Mouse (Mus musculus) embryonic facial prominence, embryonic 14.5 days (tissue): ENCODE measurements around the gene Nadk2. TPM values are rescaled to one million over a fixed set of nuclear protein-coding genes. Genes with fewer than 3 reads are reported as not detected.
A peak's percentile ranks its signal among the peaks of the same experiment; 100 is the strongest.

Experiments
- ATAC-seq: fragments of 200-750 bp; cut with Nextera tagmentation; 2 replicates; pipeline ENCODE4 v1.8.0; 2017; ENCODE audit warnings: low read depth, moderate number of reproducible peaks, moderate TSS enrichment
- DNase-seq: peaks from one replicate; pipeline ENCODE4 v3.0.0-alpha.2; 2015; ENCODE audit warnings: low spot score
- H3K27ac ChIP-seq: fragments of 300-500 bp; sonication (generic); replicated peaks from 2 replicates; pipeline ENCODE4 v1.5.1; 2014; ENCODE audit warnings: low read depth, mild to moderate bottlenecking, low read length, moderate library complexity
- H3K27me3 ChIP-seq: fragments of 300-500 bp; sonication (generic); replicated peaks from 2 replicates; pipeline ENCODE4 v1.6.1; 2014; ENCODE audit warnings: low read length; ENCODE audit not compliant: control insufficient read depth, insufficient read depth
- H3K36me3 ChIP-seq: fragments of 300-500 bp; sonication (generic); 2 replicates; pipeline ENCODE4 v1.6.1; 2014; ENCODE audit warnings: low read length, mixed read lengths; ENCODE audit not compliant: control insufficient read depth, insufficient read depth
- H3K4me1 ChIP-seq: fragments of 300-500 bp; sonication (generic); 2 replicates; pipeline ENCODE4 v1.6.1; 2014; ENCODE audit warnings: antibody characterized with exemption, low read length; ENCODE audit not compliant: control insufficient read depth, insufficient read depth
- H3K4me2 ChIP-seq: fragments of 300-500 bp; sonication (generic); 2 replicates; pipeline ENCODE4 v1.6.1; 2014; ENCODE audit warnings: low read depth, mild to moderate bottlenecking, low read length, moderate library complexity, mixed read lengths
- H3K4me3 ChIP-seq: fragments of 300-500 bp; sonication (generic); 2 replicates; pipeline ENCODE4 v1.5.1; 2014; ENCODE audit warnings: low read depth, mild to moderate bottlenecking, low read length
- H3K9ac ChIP-seq: fragments of 300-500 bp; sonication (generic); 2 replicates; pipeline ENCODE4 v1.6.1; 2014; ENCODE audit warnings: low read depth, mild to moderate bottlenecking, low read length, moderate library complexity, mixed read lengths
- H3K9me3 ChIP-seq: fragments of 300-500 bp; sonication (generic); 2 replicates; pipeline ENCODE4 v1.6.1; 2016; ENCODE audit warnings: low read length; ENCODE audit not compliant: control insufficient read depth
- WGBS: fragments of 180-500 bp; shearing (Covaris S2); extraction: QIAGEN DNeasy Blood & Tissue Kit; methylation state at CpG from one replicate; pipeline ENCODE4 v1.1.7; 2014; 5-methylcytosine and 5-hydroxymethylcytosine counted together
- polyA plus RNA-seq: library from polyadenylated mRNA; unstranded; fragments of >200 nt; fragmentation: Nextera tagmentation; extraction: Ambion mirVana; gene quantifications from 2 replicates; pipeline ENCODE4 v1.2.1, GENCODE M21; 2014

Nadk2 gene
- polyA plus RNA-seq, 1 experiment from 2014 or later, result 26.6 TPM

DNA sequence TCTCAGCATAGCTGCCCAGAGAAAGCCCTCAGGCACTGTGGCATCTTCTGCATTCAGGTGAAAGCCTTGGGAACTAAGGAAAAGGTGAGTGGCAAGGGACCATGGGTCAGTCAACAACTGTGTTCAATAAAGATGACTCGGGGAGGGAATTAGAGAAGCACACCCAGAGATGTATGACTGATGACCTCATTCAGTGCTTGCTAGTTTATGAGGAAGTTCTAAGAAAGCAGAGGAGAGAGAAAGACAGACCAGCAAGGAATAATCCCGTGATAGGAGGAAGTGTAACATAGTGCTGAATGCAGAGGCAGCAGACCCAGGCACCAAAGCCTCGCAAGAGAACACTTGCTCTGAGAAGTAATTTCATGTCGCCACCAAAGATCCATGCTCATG is 60.4 kb downstream of the Nadk2 start:
- ATAC-seq (no peak), DNase-seq (no peak)
- H3K4me1 ChIP-seq, result peaks cover 18% of the 10 kb centered on the region
- no peak overlapping the region for H3K4me2 ChIP-seq
- H3K9me3 ChIP-seq, result no peaks in the 10 kb centered on the region
- H3K9ac ChIP-seq, result no peak overlapping the region
- H3K4me3 ChIP-seq, result no peak overlapping the region
- 74% methylated on average over 4 of the region's 4 CpGs for WGBS
- H3K27ac ChIP-seq, result peak overlapping the region; percentile 80
- H3K36me3 ChIP-seq, result peaks cover 74% of the 10 kb centered on the region
- H3K27me3 ChIP-seq, result no peaks in the 10 kb centered on the region

- no peaks in the 10 kb centered on the region for H3K9me3 ChIP-seq
- H3K27me3 ChIP-seq, result no peaks in the 10 kb centered on the region
- DNase-seq (peak; percentile 51), ATAC-seq (no peak)
- H3K27ac ChIP-seq, result no peak overlapping the region
- peaks cover 74% of the 10 kb centered on the region for H3K36me3 ChIP-seq
- H3K9ac ChIP-seq, result no peak overlapping the region
- H3K4me2 ChIP-seq, result no peak overlapping the region
- H3K4me3 ChIP-seq, result no peak overlapping the region
- WGBS, result 78% methylated on average over 13 of the region's 13 CpGs
- peaks cover 18% of the 10 kb centered on the region for H3K4me1 ChIP-seq
Observed at GRCm38 (mm10) chr15:9132693-9133443, 61.8 kb downstream of the Nadk2 start.

GRCm38 (mm10) chr15:9134891-9135507 is 63.9 kb downstream of the Nadk2 start:
- 31% methylated on average over 6 of the region's 6 CpGs for WGBS
- peak; percentile 93 for DNase-seq
- Histone ChIP-seq H3K27ac (peak overlapping the region; percentile 68), H3K9ac (no peak overlapping the region), H3K27me3 (no peaks in the 10 kb centered on the region), H3K4me3 (no peak overlapping the region), H3K4me1 (peaks cover 18% of the 10 kb centered on the region), H3K36me3 (peaks cover 67% of the 10 kb centered on the region), H3K9me3 (no peaks in the 10 kb centered on the region), H3K4me2 (no peak overlapping the region; the same call in 1 of the 2 replicates)
- peak; percentile 74 for ATAC-seq

GRCm38 (mm10) chr15:9139447-9139846 is 68.4 kb downstream of the Nadk2 start:
- no peaks in the 10 kb centered on the region for H3K9me3 ChIP-seq
- H3K27me3 ChIP-seq, result no peaks in the 10 kb centered on the region
- H3K4me3 ChIP-seq, result peak overlapping the region; percentile 88
- ATAC-seq (no peak), DNase-seq (no peak)
- H3K27ac ChIP-seq, result no peak overlapping the region
- peaks cover 35% of the 10 kb centered on the region for H3K36me3 ChIP-seq
- peak overlapping the region; percentile 78 for H3K9ac ChIP-seq
- peak overlapping the region; percentile 59 for H3K4me2 ChIP-seq
- 27% methylated on average over 10 of the region's 10 CpGs for WGBS
- H3K4me1 ChIP-seq, result peaks cover 9% of the 10 kb centered on the region

DNA sequence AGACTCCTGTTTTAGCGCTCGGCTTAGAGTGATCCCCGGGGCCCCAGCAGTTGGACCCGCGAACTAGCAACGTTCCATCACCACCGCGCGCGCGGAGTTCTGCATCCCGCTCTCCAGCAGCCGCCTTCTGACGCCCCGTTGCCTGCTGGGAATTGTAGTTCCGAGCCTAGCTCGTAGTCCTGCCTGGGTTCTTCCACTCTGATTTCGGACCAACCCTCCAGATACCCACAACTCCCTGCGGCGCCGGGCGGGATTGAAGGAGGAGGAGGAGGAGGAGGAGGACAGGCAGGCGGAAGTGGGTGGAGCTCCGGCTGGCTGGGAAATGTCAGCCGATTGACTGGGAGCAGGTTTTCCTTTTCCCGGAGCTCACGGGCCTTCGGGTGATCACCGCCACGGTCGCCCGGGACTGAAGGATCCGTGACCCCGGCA is 69.2 kb downstream of the Nadk2 start, which contains the start of gene Lmbrd2:
Gene Lmbrd2 (plus strand): TSS at position 299 of the 429 bp plus-strand sequence.
- Histone ChIP-seq H3K4me1 (peaks cover 6% of the 10 kb centered on the region), H3K9me3 (no peaks in the 10 kb centered on the region), H3K36me3 (peaks cover 32% of the 10 kb centered on the region), H3K9ac (peak within 1 kb of the TSS; percentile 78), H3K27me3 (no peaks in the 10 kb centered on the region), H3K4me2 (peak within 1 kb of the TSS; percentile 74), H3K27ac (peak within 1 kb of the TSS; percentile 71), H3K4me3 (peak within 1 kb of the TSS; percentile 88)
- ATAC-seq (peak; percentile 99), DNase-seq (peak; percentile 99)
- WGBS, result under 1% methylated on average over 30 of the region's 34 CpGs

- Histone ChIP-seq H3K9me3 (no peaks in the 10 kb centered on the region), H3K4me3 (peak overlapping the region; percentile 88), H3K4me1 (0 out of 2 replicates have a peak, but pooled peaks cover under 1% of the 10 kb centered on the region), H3K27me3 (no peaks in the 10 kb centered on the region), H3K36me3 (peaks cover 32% of the 10 kb centered on the region), H3K4me2 (peak overlapping the region; percentile 74), H3K27ac (peak overlapping the region; percentile 65), H3K9ac (peak overlapping the region; percentile 78)
- peak; percentile 59 for DNase-seq
- ATAC-seq, result peak; percentile 77
- WGBS, result 0% methylated on average over 35 of the region's 37 CpGs
Observed at GRCm38 (mm10) chr15:9140684-9141171, 69.7 kb downstream of the Nadk2 start.

GRCm38 (mm10) chr15:9155325-9155724 is 84.3 kb downstream of the Nadk2 start, which contains the start of gene Skp2:
Gene Skp2, minus strand, starts transcription at chr15:9155425.
- Histone ChIP-seq H3K27me3 (no peaks in the 10 kb centered on the region), H3K4me1 (no peaks in the 10 kb centered on the region), H3K4me3 (no peak within 1 kb of the TSS), H3K27ac (no peak within 1 kb of the TSS), H3K4me2 (no peak within 1 kb of the TSS), H3K36me3 (peaks cover 66% of the 10 kb centered on the region), H3K9me3 (no peaks in the 10 kb centered on the region), H3K9ac (no peak within 1 kb of the TSS)
- ATAC-seq (no peak), DNase-seq (no peak)
